Mouse (Mus musculus) left cerebral cortex, adult 11 months (tissue): Measurements from ENCODE around the gene Unc50.

ENCODE experiments used
- DNase-seq: peaks from one replicate; pipeline ENCODE4 v3.0.0; 2022; ENCODE audit warnings: low spot score

The Unc50 gene

DNA sequence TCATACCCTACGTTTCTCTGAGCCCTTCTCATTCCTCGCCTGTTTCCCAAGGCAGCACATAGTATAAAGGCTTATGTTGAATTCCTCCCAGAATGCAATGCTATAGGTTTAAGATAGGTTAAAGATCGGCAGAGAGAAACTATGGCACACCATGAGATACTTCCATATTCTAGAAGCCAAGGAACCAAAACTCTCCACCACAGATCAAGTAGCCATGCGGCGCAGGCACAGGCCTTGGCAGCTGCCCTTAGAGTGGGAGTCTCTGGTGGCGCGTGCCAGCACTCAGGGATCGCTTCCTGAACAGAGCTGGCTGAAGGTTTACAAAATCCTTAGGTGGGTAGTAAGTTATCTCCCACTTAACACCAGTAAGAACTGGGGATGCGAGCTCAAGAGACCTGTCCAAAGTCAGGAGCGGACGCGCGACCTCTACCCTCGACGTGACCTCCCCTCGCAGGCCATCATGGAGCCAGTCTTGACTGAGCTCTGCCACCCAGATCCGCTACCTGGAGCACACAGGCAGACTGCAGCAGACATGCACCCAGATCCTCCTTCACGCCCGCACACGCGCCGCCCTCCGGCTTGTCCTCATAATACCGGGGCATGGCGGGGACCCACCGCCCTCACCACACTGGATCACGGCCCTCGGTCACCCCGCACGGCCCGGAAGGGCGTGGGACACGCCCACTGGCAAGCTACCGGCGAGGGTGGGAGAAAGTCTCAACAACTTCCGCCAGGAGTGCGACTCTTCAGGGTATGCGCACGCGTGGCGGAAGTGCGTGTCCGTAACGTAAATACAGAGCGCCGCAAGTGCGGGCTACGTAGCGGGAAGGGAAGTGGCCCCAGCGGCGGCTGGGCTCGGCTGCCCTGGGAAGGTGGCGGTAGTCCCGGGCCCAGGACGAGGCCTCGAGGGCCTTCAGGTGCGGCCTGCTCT lies at the start of gene Unc50, which contains the start of gene Coa5:
TSS of gene Unc50 (plus strand) at position 774 of the 931 bp plus-strand sequence.
TSS of gene Coa5 (minus strand) at position 738 of the 931 bp plus-strand sequence.
- DNase-seq: peak; percentile 93

DNA sequence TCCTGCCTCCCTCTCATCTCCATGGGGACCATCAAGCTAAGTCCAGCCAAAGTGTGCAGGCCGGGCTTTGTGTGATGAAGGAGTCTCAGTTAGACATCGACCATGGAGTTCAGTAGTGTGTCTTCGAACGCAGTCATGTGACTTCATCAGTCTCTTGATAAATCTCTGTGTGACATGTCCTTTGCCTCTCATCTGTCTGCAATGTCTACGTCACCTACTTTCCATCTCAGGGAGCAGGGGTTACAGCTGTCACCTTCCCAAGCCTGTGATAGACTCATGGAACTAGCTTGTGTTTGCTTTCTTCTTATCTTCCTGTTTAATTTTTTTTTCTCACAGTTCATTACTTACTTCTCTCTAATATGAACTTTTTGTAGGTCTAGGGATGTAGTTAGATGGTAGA lies 49.0 kb upstream of the Unc50 start:
- no peak for DNase-seq

DNA sequence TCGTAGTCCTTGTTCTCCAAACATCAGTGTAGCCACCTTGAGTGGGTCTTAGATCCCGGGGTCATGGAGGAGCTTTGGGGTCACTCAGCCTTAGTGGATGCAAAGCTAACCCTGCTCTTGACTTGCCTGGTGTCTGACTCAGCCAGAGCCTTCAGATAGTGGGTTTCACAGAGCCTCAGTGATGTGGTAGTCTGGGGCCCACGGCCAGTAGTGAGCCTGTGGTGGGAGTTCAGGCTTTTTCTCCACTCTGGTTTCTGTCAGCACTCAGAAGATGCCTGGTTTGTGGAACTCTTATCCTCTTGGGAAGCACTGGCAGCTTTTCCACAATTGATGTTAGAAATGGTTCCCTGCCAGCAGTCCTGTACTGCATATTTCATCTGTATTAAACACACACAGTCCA lies 45.6 kb upstream of the Unc50 start:
- no peak for DNase-seq

DNA sequence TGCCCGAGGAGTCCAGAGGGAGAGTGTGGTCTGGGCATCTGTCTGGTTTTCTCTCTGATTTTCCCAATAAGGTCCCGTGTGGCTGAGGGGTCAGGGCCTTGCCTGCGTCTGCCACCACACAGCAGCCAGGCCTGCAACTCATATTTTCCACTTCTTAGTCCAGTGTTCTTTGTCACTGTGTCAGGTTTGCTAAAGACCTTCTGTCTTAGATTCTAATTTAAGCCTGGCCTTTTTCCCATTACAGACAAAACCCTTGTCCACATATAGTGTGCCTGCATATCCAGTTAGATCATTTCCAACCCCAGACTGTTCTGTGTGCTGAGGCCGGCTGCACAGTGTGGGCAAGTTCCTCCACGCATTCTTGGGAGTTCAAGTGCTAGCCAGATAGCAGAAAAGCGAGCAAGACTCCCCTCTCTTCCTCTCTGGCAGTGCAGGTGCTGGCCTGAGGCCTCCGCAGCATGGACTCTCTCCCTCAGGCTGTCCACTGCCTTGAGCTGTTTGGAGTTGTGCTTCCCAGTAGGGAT lies 43.4 kb upstream of the Unc50 start:
- no peak for DNase-seq

DNA sequence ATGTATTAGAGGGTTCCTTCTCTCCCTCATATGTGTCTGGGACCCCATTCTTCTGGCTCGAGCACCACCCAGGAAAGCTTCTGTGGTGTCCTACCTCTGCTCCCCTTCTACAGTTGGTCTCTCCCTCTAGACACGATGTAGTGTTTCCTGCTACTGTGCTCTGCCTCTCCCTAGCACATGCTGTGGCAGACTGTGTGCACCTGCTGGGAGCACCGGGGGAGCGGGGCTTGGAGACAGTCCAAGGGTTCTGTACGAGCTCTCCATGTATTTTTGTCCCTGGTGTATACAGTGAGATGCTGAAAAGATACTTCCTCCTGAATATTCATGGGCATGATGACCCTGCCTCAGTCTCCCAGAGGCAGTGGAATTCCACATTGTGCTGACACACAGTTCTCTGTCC lies 36.8 kb upstream of the Unc50 start:
- no peak for DNase-seq

DNA sequence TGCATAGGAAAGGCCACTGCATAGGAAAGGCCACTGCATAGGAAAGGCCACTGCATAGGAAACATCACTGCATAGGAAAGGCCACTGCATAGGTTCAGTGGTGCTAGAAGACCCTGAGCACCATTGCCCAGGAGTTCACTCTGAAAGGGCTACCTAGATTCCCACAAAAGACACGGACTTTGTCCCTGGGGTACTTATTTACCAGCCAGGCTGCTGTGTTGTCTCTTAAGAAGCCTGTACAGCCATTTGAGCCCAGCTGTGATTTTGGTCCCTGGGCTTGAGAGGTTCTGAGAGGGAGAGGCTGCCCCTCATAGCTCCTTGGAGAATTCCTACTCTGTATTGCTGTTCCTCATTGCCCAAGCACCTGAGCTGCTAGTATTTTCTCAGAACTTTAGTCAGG lies 33.5 kb upstream of the Unc50 start:
- no peak for DNase-seq

DNA sequence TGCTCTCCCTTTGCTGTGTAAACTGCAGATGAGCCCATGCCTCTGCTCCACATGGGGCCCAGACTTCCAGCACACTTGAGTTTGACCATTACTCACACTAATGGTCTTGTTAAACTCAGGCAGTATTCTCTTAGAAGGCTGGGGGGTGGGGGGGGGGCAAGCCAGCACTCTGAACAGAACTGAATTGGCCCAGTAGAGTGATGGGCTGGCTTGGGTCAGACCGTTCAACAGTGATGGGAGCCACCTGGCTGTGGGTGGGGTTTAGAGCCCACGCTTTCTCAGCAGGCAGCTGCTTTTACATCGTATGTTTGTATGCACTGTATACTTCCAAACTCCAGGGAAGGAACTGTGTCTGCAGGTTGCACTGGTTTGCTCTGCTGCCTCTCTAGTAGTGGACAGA lies 31.0 kb upstream of the Unc50 start:
- DNase-seq: no peak

DNA sequence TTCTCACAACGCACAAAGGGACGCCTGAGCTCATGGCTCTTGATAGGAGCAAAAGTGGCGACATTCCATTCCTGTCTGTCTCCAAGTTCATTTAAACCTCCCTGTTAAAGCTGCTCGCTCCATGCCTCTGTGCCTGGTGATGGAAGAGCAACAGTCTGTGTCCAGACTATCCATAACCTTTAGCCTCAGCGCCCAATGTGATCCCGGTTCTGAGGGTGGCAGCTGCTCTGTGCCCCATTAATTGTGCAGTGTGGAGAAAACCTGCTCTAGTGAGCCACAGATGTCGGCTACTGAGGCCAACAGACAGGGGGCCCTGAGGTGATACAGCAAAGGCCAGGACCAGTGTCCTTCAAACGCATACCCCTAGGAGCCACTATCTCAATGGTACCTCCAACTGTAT lies 30.2 kb upstream of the Unc50 start:
- DNase-seq: no peak

DNA sequence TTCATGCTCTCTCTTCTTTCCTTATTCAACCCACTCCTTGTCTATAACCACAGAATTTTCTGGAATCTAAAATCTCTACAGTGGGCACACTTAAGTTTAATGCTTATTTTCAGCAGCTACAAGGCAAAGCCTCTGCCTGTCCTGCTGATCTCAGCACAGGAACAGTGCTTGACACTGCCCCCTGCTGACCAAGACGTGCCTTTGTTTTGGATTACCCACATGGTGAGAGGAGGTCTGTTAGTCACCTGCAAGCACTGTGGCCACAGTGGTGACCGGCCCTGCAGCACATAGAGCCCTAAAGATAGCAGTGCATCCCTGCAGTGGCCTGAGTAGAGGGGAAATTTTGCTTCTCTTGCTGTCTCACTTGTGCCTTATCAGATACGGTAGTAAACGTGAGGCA lies 28.3 kb upstream of the Unc50 start:
- peak; percentile 30 for DNase-seq

DNA sequence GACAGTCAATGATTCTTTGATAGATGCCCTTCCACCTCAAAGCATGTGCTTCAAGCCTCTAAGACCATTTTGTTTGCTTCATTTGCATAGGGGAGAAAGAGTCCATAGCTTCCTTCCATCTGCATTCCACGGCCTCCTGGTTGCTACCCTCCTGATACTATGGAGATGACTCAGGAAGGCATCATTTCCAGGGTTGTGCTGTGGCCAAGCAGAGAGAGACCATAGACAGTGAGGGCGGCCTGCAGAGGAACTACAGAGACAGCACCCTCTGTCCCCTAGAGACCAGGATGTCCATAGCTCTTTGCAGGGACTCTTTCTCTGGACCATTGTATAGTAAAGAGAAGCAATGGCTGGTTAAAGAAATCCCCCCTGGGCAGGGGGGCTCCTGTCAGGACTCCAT lies 24.8 kb upstream of the Unc50 start:
- DNase-seq: no peak

DNA sequence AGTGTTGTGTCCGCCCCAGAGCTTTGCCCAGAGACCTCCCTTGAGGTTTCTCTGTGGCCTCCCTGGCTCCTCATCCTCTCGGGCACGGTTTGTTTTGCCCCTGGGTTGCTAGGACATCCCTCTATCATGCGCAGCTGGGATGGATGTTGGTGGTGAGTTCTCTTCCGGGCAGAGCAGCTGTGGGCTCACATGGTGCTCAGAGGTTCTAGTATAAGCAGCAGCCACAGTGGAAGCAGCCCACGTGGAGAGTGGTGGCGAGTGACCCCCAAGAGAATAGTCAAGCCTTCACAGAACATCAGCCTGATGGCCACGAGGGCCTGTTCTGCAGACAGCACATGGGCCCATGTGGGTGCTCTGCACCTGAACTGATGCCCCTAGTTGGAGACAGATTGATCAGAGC lies 22.7 kb upstream of the Unc50 start:
- DNase-seq: no peak

DNA sequence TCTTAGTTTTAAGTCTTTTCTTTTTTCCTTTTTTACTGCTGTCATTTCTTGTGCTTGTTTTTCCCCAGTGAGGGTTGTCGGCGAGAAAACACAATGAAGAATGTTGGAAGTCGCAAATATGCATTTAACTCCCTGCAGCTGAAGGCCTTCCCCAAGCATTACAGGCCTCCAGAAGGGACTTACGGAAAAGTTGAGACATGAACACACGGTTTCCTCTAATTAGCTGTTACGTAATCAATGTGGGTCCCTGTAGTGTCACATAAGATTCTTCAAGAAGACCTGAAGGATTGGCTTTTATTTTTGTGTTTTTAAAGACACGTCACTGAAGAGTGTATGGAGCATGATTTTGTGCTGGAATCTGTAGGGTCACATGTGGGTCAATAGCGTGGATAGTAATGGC lies 21.9 kb upstream of the Unc50 start:
- DNase-seq: no peak

DNA sequence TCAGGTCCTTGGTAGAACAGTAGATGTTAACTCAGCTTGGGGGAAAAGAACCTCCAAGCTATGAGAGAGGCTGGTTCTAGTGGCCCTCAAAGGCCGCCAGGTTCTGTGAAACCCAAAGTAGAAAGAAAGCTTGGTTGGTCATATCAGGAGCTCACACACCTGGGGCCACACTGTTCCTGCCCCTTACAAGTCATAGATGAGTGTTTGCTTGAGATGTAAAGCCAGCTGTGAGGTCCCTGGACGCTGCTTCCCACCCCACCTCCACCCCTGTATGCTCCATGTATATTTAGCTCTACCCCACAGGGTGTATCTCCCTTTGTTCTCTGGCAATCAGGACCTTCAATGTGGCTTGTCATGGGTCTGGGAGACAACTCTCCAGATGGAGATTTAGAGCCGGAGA lies 21.3 kb upstream of the Unc50 start:
- DNase-seq: no peak

DNA sequence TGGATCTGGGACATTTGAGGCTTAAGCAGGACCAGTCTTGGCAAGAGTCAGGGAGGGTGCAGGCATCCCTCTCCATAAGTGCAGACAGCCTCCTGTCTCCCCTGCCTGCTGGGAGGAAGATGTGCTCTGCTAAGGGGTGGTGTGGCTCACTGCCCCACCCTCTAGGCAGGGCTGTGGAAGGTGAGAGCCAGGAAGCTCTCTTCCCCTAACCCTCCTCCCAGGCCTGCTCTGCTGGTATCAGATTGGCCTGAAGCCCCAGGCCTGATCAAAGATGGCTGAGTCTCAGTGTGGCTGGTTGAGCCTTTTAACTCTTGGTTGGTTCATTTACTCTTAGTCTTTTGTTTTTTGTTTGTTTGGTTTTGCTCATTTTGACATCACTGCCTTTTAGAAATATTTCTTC lies 20.3 kb upstream of the Unc50 start:
- no peak for DNase-seq

DNA sequence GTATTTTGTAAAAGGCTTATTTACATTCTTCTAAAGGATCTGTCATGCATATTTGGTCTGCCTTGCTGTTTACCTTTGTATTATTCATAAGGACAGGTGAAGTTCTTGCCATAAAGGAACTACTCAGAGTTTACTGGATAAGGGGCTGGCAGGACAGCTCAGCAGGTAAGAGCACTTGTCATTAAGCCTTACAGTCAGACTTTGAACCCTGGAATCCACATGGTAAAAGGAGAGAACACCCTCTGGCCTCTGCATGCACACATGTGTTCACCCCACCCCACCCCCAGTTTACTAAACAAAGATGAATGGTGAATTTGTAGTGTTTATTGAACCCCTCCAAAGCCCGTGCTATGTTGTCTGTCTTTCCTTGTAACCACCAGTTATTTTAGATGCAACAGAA lies 14.5 kb upstream of the Unc50 start:
- DNase-seq: no peak

DNA sequence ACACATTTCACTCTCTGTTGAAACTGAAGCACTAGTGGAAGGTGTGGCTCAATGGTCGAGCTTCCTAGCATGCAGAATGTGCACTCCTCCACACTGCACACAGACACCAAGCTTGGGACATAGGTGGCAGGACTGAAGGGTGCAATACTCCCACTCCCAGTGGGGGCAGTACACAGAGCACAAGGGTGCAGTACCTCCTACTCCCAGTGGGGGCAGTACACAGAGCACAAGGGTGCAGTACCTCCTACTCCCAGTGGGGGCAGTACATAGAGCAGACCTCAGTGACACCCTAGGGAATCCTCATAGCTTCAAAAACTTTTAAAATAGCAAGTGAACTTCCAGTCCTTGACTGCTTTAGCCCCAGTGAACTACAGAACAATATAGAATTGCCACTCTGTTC lies 10.5 kb upstream of the Unc50 start:
- DNase-seq: no peak

DNA sequence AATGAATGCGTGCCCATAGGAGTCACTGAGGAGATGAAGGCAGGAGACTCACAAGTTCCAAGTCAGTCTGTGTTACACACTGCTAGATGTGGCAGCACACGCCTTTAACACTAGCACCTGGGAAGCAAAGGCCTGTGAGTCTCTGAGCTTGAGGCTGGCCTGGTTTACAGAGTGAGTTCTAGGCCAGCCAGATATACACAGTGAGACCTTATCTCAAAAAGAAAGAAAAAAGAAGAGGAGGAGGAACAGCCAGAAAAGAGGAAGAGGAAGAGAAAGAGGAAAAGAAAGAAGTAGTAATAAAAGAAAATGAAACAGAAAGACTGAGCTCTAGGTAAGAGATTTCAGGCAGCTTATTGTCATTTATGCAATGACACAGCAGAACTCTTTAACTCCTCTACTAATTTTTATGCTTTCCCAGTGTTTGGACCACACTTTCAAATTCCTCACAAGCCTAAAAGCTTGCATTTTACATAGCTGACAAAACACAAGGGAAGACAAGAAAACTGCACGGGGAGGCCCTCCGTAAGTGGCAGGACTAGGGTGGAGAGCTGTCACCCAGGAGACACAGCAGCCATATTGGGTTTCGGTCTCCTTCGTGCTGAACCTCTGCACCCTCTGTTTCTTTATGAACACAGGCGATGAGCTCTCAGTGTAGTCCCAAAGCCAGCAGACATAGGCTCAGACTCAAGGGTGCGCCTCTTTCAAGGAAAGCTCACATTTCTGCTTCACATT lies 2.6 kb upstream of the Unc50 start:
- DNase-seq: no peak

DNA sequence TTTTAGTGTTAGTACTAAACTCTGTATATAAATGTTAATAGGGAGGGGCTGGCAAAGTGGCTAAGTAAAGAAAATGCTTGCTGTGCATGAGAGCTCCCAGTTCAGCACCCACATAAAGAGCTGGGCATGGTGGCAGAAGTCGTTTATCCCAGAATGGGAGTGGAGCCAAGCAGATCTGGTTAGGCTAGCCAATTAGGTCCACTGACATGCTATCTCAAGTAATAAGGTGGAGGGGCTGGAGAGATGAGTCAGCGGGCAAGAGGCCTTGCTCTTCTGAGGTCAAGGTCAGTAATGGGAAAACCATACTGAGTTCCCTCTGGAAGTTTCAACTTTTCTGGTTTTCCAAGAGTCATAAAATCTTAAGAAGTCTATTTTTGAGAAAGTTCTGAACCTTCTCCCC lies 1.0 kb upstream of the Unc50 start:
- DNase-seq: no peak

DNA sequence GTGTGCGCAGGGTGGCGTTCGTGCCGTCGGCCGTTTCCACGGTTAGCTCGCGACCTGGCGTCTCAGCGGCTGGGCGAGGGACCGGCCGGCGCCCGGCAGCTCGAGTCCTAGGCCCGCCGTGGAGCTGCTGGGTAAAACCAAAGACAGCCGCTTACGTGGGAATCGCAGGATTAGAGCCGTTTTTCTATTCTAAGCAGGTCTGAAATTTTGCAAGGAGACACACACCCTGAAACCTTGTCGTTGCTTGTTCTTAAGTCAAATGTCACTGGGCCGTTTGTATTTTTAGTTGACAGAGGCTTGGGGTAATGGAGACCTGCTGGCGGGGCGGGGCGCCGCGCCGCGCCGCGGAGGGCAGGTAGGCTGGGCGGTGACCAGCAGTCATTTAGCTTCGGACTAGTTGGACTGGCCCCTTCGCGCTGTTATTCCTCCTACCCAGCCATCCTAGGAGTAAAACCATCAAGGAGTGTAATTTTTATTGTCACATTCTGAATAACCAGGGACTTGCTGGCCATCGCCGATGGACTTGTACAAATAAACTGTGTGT lies 430 bp downstream of the Unc50 start:
- DNase-seq: no peak

DNA sequence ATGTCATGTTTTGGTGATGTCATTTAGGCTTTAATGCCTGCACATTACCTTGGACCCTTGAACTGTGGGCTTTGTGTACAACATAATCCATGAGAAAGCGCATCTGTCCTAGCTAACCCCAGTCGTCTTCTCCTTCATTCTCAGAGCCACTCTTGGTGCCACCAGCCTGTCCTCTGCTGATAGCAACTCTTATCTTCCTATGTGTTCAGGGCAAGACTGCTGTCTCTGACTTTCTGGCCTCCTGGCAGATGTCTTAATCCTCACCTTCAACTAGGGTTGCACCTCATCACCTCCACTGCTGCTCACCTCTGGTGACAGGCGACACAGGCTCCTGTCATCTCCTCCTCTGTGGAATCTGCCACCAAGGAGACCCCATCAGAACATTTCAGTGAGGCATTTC lies 6.5 kb downstream of the Unc50 start:
- no peak for DNase-seq

DNA sequence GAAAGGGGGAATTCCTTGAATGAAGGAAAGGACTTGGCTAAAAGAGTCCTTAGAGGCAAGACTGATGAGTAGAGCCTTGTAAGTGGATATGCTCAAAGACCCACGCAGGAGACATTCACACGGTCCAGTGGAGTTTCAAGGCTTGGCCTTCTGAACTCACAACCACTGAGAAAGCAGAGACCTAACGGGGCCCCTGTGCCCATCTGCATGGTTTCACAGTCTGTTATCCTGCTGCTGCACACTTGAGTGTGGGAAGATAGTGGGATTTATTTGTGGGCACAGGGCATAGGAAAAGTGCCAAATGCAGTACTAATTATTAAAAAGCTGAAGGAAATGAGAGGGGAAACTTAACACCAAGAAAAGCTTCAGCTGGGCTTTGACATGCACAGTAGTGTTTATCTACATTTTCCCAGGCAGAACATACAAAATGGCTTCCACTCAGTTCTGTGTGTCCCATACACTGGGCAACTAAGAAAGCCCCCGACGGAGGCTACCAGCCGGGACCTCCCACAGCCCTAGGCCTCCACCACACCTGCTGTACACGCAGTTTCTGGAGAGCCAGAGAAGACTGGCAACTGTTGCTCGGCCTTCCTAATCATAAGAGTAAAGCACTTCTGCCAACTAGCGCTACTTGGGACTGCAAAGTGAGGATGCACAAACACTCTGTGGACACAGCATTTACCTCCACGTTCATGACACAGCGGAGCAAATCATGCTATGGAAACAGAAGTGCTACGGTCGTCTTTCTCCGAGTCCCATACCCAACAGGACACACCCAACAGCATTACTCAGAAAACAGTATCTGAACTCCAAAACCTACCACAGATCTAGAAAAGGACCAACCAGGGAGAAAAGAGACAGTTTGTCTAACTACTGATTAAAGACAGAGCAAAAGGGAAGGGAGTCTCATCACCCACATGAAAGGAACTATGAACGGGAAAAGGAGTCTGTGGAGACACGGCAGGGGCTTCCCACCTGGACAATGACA lies 13.2 kb downstream of the Unc50 start:
- DNase-seq: no peak
